Comparison of ENCODE assay signal across 21 mouse cellular contexts in genomic region chr10:59576305-59576704, GRCm38 (mm10). TPM values are rescaled to one million over a fixed set of nuclear protein-coding genes. Genes with fewer than 3 reads are reported as not detected.
A peak's percentile ranks its signal among the peaks of the same experiment; 100 is the strongest.
DNase-seq lines count a peak whose midpoint lies in the region; ATAC-seq and TF ChIP-seq lines count a peak whose summit lies in the region.
"Had no signal": no experiment of that assay in that cellular context is flagged by ENCODE, and none has a peak within 500 bp of the region (broad histone marks: within the 10 kb centered on the region; RNA-seq: fewer than 3 reads in every experiment).

No protein-coding gene starts in this region.

- intact Hi-C loops in heart, adult 2 months (cut with DNase I): no loop called here
- intact Hi-C loops in heart, postnatal 14 days (cut with DNase I): loop anchor here (5.0 kb wide), 1 partner anchor 41 kb away; the partner anchor contains the start of genes Gm10322 and Mcu

- peaks cover 2% of the 10 kb centered on the region; the same call in 1 of the 2 replicates for H3K79me2 ChIP-seq in heart, adult 2 months (replicated peaks; ENCODE audit: control insufficient read depth, insufficient read depth, low read length)
- H3K79me2 ChIP-seq in myocyte (ENCODE audit: control insufficient read depth, insufficient read depth): peaks cover 84% of the 10 kb centered on the region

- no peak overlapping the region for H3K4me3 ChIP-seq in heart, adult 2 months
- H3K4me3 ChIP-seq in kidney, postnatal 0 days (replicated peaks; ENCODE audit: low read depth, low read length): no peak overlapping the region
- H3K4me3 ChIP-seq in kidney, adult 2 months (ENCODE audit: insufficient read depth, low read depth, low read length): no peak overlapping the region
- no peak overlapping the region for H3K4me3 ChIP-seq in myocyte
- H3K4me3 ChIP-seq in midbrain, embryonic 13.5 days (replicated peaks): no peak overlapping the region
- H3K4me3 ChIP-seq: forebrain, embryonic 15.5 days; hindbrain, embryonic 13.5 days; left cerebral cortex, adult 2 months; limb, embryonic 15.5 days; midbrain, embryonic 12.5 days had no signal

- H3ac ChIP-seq in myocyte (ENCODE audit: control insufficient read depth, insufficient read length): no peak overlapping the region

- H3K4me1 ChIP-seq in heart, adult 2 months (ENCODE audit: control insufficient read depth, insufficient read depth, low read length): peaks cover 9% of the 10 kb centered on the region
- H3K4me1 ChIP-seq in kidney, postnatal 0 days (replicated peaks; ENCODE audit: insufficient read depth, low read length): peaks cover 5% of the 10 kb centered on the region; the same call in 1 of the 2 replicates
- H3K4me1 ChIP-seq in kidney, adult 2 months (ENCODE audit: control insufficient read depth, insufficient read depth, low read length): peaks cover 8% of the 10 kb centered on the region; the same call in 1 of the 2 replicates
- peaks cover 9% of the 10 kb centered on the region for H3K4me1 ChIP-seq in midbrain, embryonic 13.5 days (replicated peaks)

- no peaks in the 10 kb centered on the region; the same call in 1 of the 2 replicates for H3K9me3 ChIP-seq in kidney, postnatal 0 days (replicated peaks; ENCODE audit: low read length)
- peaks cover 13% of the 10 kb centered on the region; the same call in 1 of the 2 replicates for H3K9me3 ChIP-seq in midbrain, embryonic 13.5 days
- H3K9me3 ChIP-seq: forebrain, embryonic 15.5 days had no signal

- H3K9ac ChIP-seq in heart, adult 2 months (ENCODE audit: low read depth, low read length): no peak overlapping the region
- H3K9ac ChIP-seq in kidney, postnatal 0 days (ENCODE audit: low read depth, low read length): no peak overlapping the region
- no peak overlapping the region for H3K9ac ChIP-seq in midbrain, embryonic 13.5 days (replicated peaks)
- H3K9ac ChIP-seq: forebrain, embryonic 15.5 days; hindbrain, embryonic 13.5 days; limb, embryonic 15.5 days; midbrain, embryonic 12.5 days had no signal

- no peak for ATAC-seq in kidney, postnatal 0 days (replicated peaks; ENCODE audit: low FRiP score, low read depth)
- no peak for ATAC-seq in midbrain, embryonic 13.5 days
- ATAC-seq: forebrain, embryonic 15.5 days had no signal

- no peak overlapping the region for H3K4me2 ChIP-seq in kidney, postnatal 0 days (ENCODE audit: low read length)
- H3K4me2 ChIP-seq in myocyte (ENCODE audit: low read depth): peak overlapping the region; percentile 20
- no peak overlapping the region for H3K4me2 ChIP-seq in midbrain, embryonic 13.5 days (replicated peaks)
- H3K4me2 ChIP-seq: forebrain, embryonic 15.5 days; hindbrain, embryonic 13.5 days; limb, embryonic 15.5 days; midbrain, embryonic 12.5 days had no signal

- no peak for DNase-seq in heart, adult 2 months
- no peak for DNase-seq in heart, postnatal 14 days
- DNase-seq in kidney, postnatal 0 days (ENCODE audit: low spot score): peak; percentile 64
- DNase-seq in kidney, adult 2 months: no peak
- peak; percentile 29 for DNase-seq in brain, adult 2 months (ENCODE audit: low read depth, low spot score)
- DNase-seq in layer of hippocampus, adult 18-20 months (ENCODE audit: low spot score in 2 of 2): no peak
- DNase-seq: adrenal gland, adult 2 months; cerebellum, adult 9-11 months; embryo, embryonic 11 days; gastrocnemius, postnatal 14 days; lung, postnatal 14 days; thymus, postnatal 36 days had no signal

- no peak for TF ChIP-seq CTCF in heart, adult 2 months (IDR thresholded peaks at IDR 0.05)
- no peak for TF ChIP-seq CTCF in kidney, postnatal 0 days (IDR thresholded peaks at IDR 0.05; ENCODE audit: low read depth)
- TF ChIP-seq CTCF in kidney, adult 2 months (conservative IDR thresholded peaks at IDR 0.05; ENCODE audit: insufficient read depth, insufficient read length, low read depth, low read length): no peak

- peak overlapping the region; percentile 19; the same call in 1 of the 2 replicates for H3K27ac ChIP-seq in heart, adult 2 months
- H3K27ac ChIP-seq in kidney, postnatal 0 days: no peak overlapping the region
- no peak overlapping the region for H3K27ac ChIP-seq in kidney, adult 2 months (ENCODE audit: insufficient read depth, low read depth, low read length)
- H3K27ac ChIP-seq in midbrain, embryonic 13.5 days: no peak overlapping the region
- H3K27ac ChIP-seq: forebrain, embryonic 15.5 days; hindbrain, embryonic 13.5 days; left cerebral cortex, adult 2 months; limb, embryonic 15.5 days; midbrain, embryonic 12.5 days had no signal

- TF ChIP-seq POLR2A in heart, adult 2 months (IDR thresholded peaks at IDR 0.05; ENCODE audit: insufficient read depth, low read depth, low read length): no peak
- TF ChIP-seq POLR2A in kidney, adult 2 months (IDR thresholded peaks at IDR 0.05; ENCODE audit: low read depth, low read length): no peak
- TF ChIP-seq POLR2A in myocyte (IDR thresholded peaks at IDR 0.05; ENCODE audit: insufficient read length, low read depth): no peak

- no peak for TF ChIP-seq EP300 in heart, adult 2 months (IDR thresholded peaks at IDR 0.05; ENCODE audit: insufficient read depth, low read depth, low read length)

- H3K27me3 ChIP-seq in heart, adult 2 months (ENCODE audit: control insufficient read depth, insufficient read depth, low read length): no peaks in the 10 kb centered on the region
- no peaks in the 10 kb centered on the region for H3K27me3 ChIP-seq in kidney, postnatal 0 days (ENCODE audit: insufficient read depth, low read length)
- H3K27me3 ChIP-seq in kidney, adult 2 months (replicated peaks; ENCODE audit: control insufficient read depth, insufficient read depth, low read length): no peaks in the 10 kb centered on the region
- no peaks in the 10 kb centered on the region for H3K27me3 ChIP-seq in myocyte (ENCODE audit: control insufficient read depth, insufficient read depth, insufficient read length)
- H3K27me3 ChIP-seq in midbrain, embryonic 13.5 days: no peaks in the 10 kb centered on the region
- H3K27me3 ChIP-seq: forebrain, embryonic 15.5 days; hindbrain, embryonic 13.5 days; limb, embryonic 15.5 days; midbrain, embryonic 12.5 days had no signal

- no peaks in the 10 kb centered on the region; the same call in none of the 2 replicates for H3K36me3 ChIP-seq in heart, adult 2 months (ENCODE audit: control insufficient read depth, insufficient read depth, low read length)
- H3K36me3 ChIP-seq in kidney, postnatal 0 days (ENCODE audit: insufficient read depth, low read length): no peaks in the 10 kb centered on the region
- no peaks in the 10 kb centered on the region for H3K36me3 ChIP-seq in kidney, adult 2 months (ENCODE audit: control insufficient read depth, insufficient read depth, low read length)
- H3K36me3 ChIP-seq in myocyte (ENCODE audit: control insufficient read depth, insufficient read depth): no peaks in the 10 kb centered on the region
- H3K36me3 ChIP-seq in midbrain, embryonic 13.5 days: no peaks in the 10 kb centered on the region
- H3K36me3 ChIP-seq: forebrain, embryonic 15.5 days; hindbrain, embryonic 13.5 days; limb, embryonic 15.5 days; midbrain, embryonic 12.5 days had no signal

- 53% methylated on average over 5 of the region's 5 CpGs for WGBS in heart, adult 2 months
- WGBS in kidney, postnatal 0 days: 35% methylated on average over 5 of the region's 5 CpGs
- WGBS in kidney, adult 2 months: 57% methylated on average over 5 of the region's 5 CpGs
- WGBS in midbrain, embryonic 13.5 days: 72% methylated on average over 5 of the region's 5 CpGs

TF ChIP-seq in myocyte, 11 proteins besides CTCF, POLR2A, EP300 and RAD21:
- TF ChIP-seq TCF3 (IDR thresholded peaks at IDR 0.05; ENCODE audit: insufficient read length, low read depth): no peak
- no peak for TF ChIP-seq MYOD1 (IDR thresholded peaks at IDR 0.05; ENCODE audit: control insufficient read depth in 1 of 3, insufficient read length in 2 of 3, low read depth in 2 of 3)
- TF ChIP-seq SRF (IDR thresholded peaks at IDR 0.05; ENCODE audit: control insufficient read depth, insufficient read length, low read depth): no peak

RNA-seq across cellular contexts. Expression of gene Gm10322, which starts 39.6 kb away (rescaled TPM):
- not detected for total RNA-seq in heart, adult 2 months (2021)
- not detected in 2 replicates for polyA plus RNA-seq in heart, adult 2 months (2012; rRNA removed)
- total RNA-seq in heart, postnatal 14 days (2021): not detected
- 0.43 TPM in 1 of 2 replicates, not detected in the other for polyA plus RNA-seq in kidney, postnatal 0 days (2015; fragmentation: Nextera tagmentation; extraction: Ambion mirVana)
- polyA plus RNA-seq in kidney, adult 2 months (2012; rRNA removed): 0.56 TPM in 1 of 2 replicates, not detected in the other
- polyA plus RNA-seq in myocyte (2012; fragmentation: generic; extraction: Trizol): 0.37 TPM
- not detected for total RNA-seq in layer of hippocampus, adult 18-20 months (2021)
- not detected in 2 replicates for polyA plus RNA-seq in midbrain, embryonic 13.5 days (2015; fragmentation: Nextera tagmentation; extraction: Ambion mirVana)
- total RNA-seq: adrenal gland, adult 2 months; gastrocnemius, postnatal 14 days; left cerebral cortex, adult 2 months had no signal
- polyA plus RNA-seq: adrenal gland, adult 2 months; forebrain, embryonic 15.5 days; large intestine, adult 2 months; limb, embryonic 15.5 days; midbrain, embryonic 12.5 days; neural tube, embryonic 11.5 days had no signal

RNA-seq across cellular contexts. Expression of gene Mcu, which starts 40.2 kb away (rescaled TPM):
- total RNA-seq in heart, adult 2 months (2021): 10 to 100 TPM; 20.0 to 21.6 TPM
- polyA plus RNA-seq in heart, adult 2 months (2012; rRNA removed): 10.4 and 17.9 TPM in 2 replicates
- 10 to 100 TPM; 22.0 to 22.8 TPM for total RNA-seq in heart, postnatal 14 days (2021)
- polyA plus RNA-seq in kidney, postnatal 0 days (2015; fragmentation: Nextera tagmentation; extraction: Ambion mirVana): 36.5 and 40.2 TPM in 2 replicates
- 14.4 and 16.2 TPM in 2 replicates for polyA plus RNA-seq in kidney, adult 2 months (2012; rRNA removed)
- polyA plus RNA-seq in myocyte (2012; fragmentation: generic; extraction: Trizol): 82.9 TPM
- 10 to 100 TPM; 48.0 to 51.0 TPM for total RNA-seq in layer of hippocampus, adult 18-20 months (2021)
- polyA plus RNA-seq in midbrain, embryonic 13.5 days (2015; fragmentation: Nextera tagmentation; extraction: Ambion mirVana): 18.3 and 19.5 TPM in 2 replicates

Comparison
In these comparisons a context has a peak if more than half of its experiments do, and no peak if none do; other contexts are left out.
1. DNase-seq: peak in kidney, postnatal 0 days (single experiment) and brain, adult 2 months (single experiment); none in heart, adult 2 months (0 of 2), heart, postnatal 14 days (0 of 2), kidney, adult 2 months (single experiment) and layer of hippocampus, adult 18-20 months (0 of 2).